Mouse (Mus musculus) hindbrain, embryonic 16.5 days (tissue): Measurements from ENCODE around the gene Tnnc1. TPM values are rescaled to one million over a fixed set of nuclear protein-coding genes. Genes with fewer than 3 reads are reported as not detected.

Experiments used
- ATAC-seq: fragments of 200-750 bp; cut with Nextera tagmentation; 2 replicates; pipeline ENCODE4 v1.8.0; 2017; ENCODE audit warnings: moderate TSS enrichment, moderate library complexity
- H3K27ac ChIP-seq: fragments of 300-500 bp; sonication (generic); 2 replicates; pipeline ENCODE4 v1.5.1; 2014; ENCODE audit warnings: low read depth, mild to moderate bottlenecking, control low read depth, low read length, moderate library complexity
- H3K27me3 ChIP-seq: fragments of 300-500 bp; sonication (generic); replicated peaks from 2 replicates; pipeline ENCODE4 v1.6.1; 2014; ENCODE audit warnings: low read length; ENCODE audit not compliant: control insufficient read depth, insufficient read depth
- H3K36me3 ChIP-seq: fragments of 300-500 bp; sonication (generic); 2 replicates; pipeline ENCODE4 v1.6.1; 2014; ENCODE audit warnings: mild to moderate bottlenecking, low read length, moderate library complexity, mixed read lengths; ENCODE audit not compliant: control insufficient read depth, insufficient read depth
- H3K4me1 ChIP-seq: fragments of 300-500 bp; sonication (generic); 2 replicates; pipeline ENCODE4 v1.6.1; 2014; ENCODE audit warnings: low read depth, low read length; ENCODE audit not compliant: control insufficient read depth, insufficient read depth
- H3K4me2 ChIP-seq: fragments of 300-500 bp; sonication (generic); 2 replicates; pipeline ENCODE4 v1.6.1; 2014; ENCODE audit warnings: mild to moderate bottlenecking, low read length, control low read depth, moderate library complexity
- H3K4me3 ChIP-seq: fragments of 300-500 bp; sonication (generic); 2 replicates; pipeline ENCODE4 v1.5.1; 2014; ENCODE audit warnings: mild to moderate bottlenecking, low read length, control low read depth, moderate library complexity
- H3K9ac ChIP-seq: fragments of 300-500 bp; sonication (generic); 2 replicates; pipeline ENCODE4 v1.6.1; 2014; ENCODE audit warnings: low read depth, mild to moderate bottlenecking, control low read depth, low read length, moderate library complexity
- H3K9me3 ChIP-seq: fragments of 300-500 bp; sonication (generic); 2 replicates; pipeline ENCODE4 v1.6.1; 2014; ENCODE audit warnings: mild to moderate bottlenecking, low read length, moderate library complexity; ENCODE audit not compliant: control insufficient read depth
- WGBS: fragments of 180-500 bp; shearing (Covaris S2); extraction: QIAGEN DNeasy Blood & Tissue Kit; methylation state at CpG from one replicate; pipeline ENCODE4 v1.1.7; 2014; 5-methylcytosine and 5-hydroxymethylcytosine counted together
- polyA plus RNA-seq: library from polyadenylated mRNA; unstranded; fragments of >200 nt; fragmentation: Nextera tagmentation; extraction: Ambion mirVana; gene quantifications from 2 replicates; pipeline ENCODE4 v1.2.1, GENCODE M21; 2015

Gene Tnnc1
- polyA plus RNA-seq, 1 experiment from 2014 or later: 2.3 TPM

GRCm38 (mm10) chr14:31193791-31194190, 14.3 kb upstream of the Tnnc1 start:
- Histone ChIP-seq H3K27me3 (no peaks in the 10 kb centered on the region), H3K4me3 (no peak overlapping the region), H3K36me3 (peaks cover 50% of the 10 kb centered on the region), H3K4me1 (peaks cover 8% of the 10 kb centered on the region; the same call in 1 of the 2 replicates), H3K27ac (no peak overlapping the region), H3K9me3 (no peaks in the 10 kb centered on the region), H3K9ac (no peak overlapping the region), H3K4me2 (no peak overlapping the region)
- no peak for ATAC-seq
- WGBS: 82% methylated on average over 7 of the region's 7 CpGs

GRCm38 (mm10) chr14:31194441-31194840, 13.7 kb upstream of the Tnnc1 start:
- no peak overlapping the region for H3K9ac ChIP-seq

GRCm38 (mm10) chr14:31194891-31195513, 13.1 kb upstream of the Tnnc1 start:
- 73% methylated on average over 14 of the region's 14 CpGs for WGBS
- Histone ChIP-seq H3K9ac (no peak overlapping the region), H3K27ac (no peak overlapping the region), H3K9me3 (no peaks in the 10 kb centered on the region), H3K4me3 (no peak overlapping the region), H3K4me1 (peaks cover 8% of the 10 kb centered on the region; the same call in 1 of the 2 replicates), H3K4me2 (no peak overlapping the region), H3K27me3 (no peaks in the 10 kb centered on the region), H3K36me3 (peaks cover 47% of the 10 kb centered on the region)
- no peak for ATAC-seq

More at GRCm38 (mm10) chr14:31194441-31194840, 13.7 kb upstream of the Tnnc1 start:
- Histone ChIP-seq H3K4me1 (peaks cover 8% of the 10 kb centered on the region; the same call in 1 of the 2 replicates), H3K4me3 (no peak overlapping the region), H3K27me3 (no peaks in the 10 kb centered on the region), H3K36me3 (peaks cover 46% of the 10 kb centered on the region), H3K9me3 (no peaks in the 10 kb centered on the region), H3K27ac (no peak overlapping the region), H3K4me2 (no peak overlapping the region)
- WGBS: 96% methylated on average over 2 of the region's 2 CpGs
- no peak for ATAC-seq

GRCm38 (mm10) chr14:31195521-31195920, 12.6 kb upstream of the Tnnc1 start:
- no peaks in the 10 kb centered on the region for H3K27me3 ChIP-seq
- ATAC-seq: no peak
- no peak overlapping the region for H3K9ac ChIP-seq
- H3K4me1 ChIP-seq: peaks cover 8% of the 10 kb centered on the region; the same call in 1 of the 2 replicates
- WGBS: 99% methylated on average over 4 of the region's 4 CpGs
- H3K4me2 ChIP-seq: no peak overlapping the region
- no peak overlapping the region for H3K4me3 ChIP-seq
- no peaks in the 10 kb centered on the region for H3K9me3 ChIP-seq
- no peak overlapping the region for H3K27ac ChIP-seq
- H3K36me3 ChIP-seq: peaks cover 47% of the 10 kb centered on the region

- H3K9me3 ChIP-seq: no peaks in the 10 kb centered on the region
- peaks cover 8% of the 10 kb centered on the region; the same call in 1 of the 2 replicates for H3K4me1 ChIP-seq
- peak; percentile 41; the same call in 1 of the 2 replicates for ATAC-seq
- H3K36me3 ChIP-seq: peaks cover 45% of the 10 kb centered on the region
- no peaks in the 10 kb centered on the region for H3K27me3 ChIP-seq
- H3K9ac ChIP-seq: no peak overlapping the region
- no peak overlapping the region for H3K4me3 ChIP-seq
- H3K4me2 ChIP-seq: no peak overlapping the region
- no peak overlapping the region for H3K27ac ChIP-seq
These were observed 12.1 kb upstream of the Tnnc1 start for GRCm38 (mm10) chr14:31195968-31196367.

GRCm38 (mm10) chr14:31197547-31198516, 10.3 kb upstream of the Tnnc1 start:
- H3K27me3 ChIP-seq: no peaks in the 10 kb centered on the region
- H3K27ac ChIP-seq: no peak overlapping the region
- H3K4me3 ChIP-seq: no peak overlapping the region
- peaks cover 8% of the 10 kb centered on the region; the same call in 1 of the 2 replicates for H3K4me1 ChIP-seq
- ATAC-seq: 0 out of 2 replicates have a peak, but pooled peaks have one; percentile 28
- H3K9ac ChIP-seq: no peak overlapping the region
- H3K4me2 ChIP-seq: no peak overlapping the region
- no peaks in the 10 kb centered on the region for H3K9me3 ChIP-seq
- WGBS: 56% methylated on average over 16 of the region's 16 CpGs
- peaks cover 49% of the 10 kb centered on the region for H3K36me3 ChIP-seq

- H3K36me3 ChIP-seq: peaks cover 49% of the 10 kb centered on the region
These were observed 8.5 kb upstream of the Tnnc1 start for GRCm38 (mm10) chr14:31199599-31199998.

GRCm38 (mm10) chr14:31200038-31200437, 8.1 kb upstream of the Tnnc1 start:
- Histone ChIP-seq H3K4me3 (no peak overlapping the region), H3K4me2 (no peak overlapping the region), H3K9ac (no peak overlapping the region), H3K27me3 (no peaks in the 10 kb centered on the region), H3K9me3 (no peaks in the 10 kb centered on the region), H3K27ac (no peak overlapping the region), H3K4me1 (peaks cover 13% of the 10 kb centered on the region), H3K36me3 (peaks cover 47% of the 10 kb centered on the region)
- ATAC-seq: no peak
- 82% methylated on average over 3 of the region's 3 CpGs for WGBS

More at GRCm38 (mm10) chr14:31199599-31199998, 8.5 kb upstream of the Tnnc1 start:
- no peak overlapping the region for H3K4me2 ChIP-seq
- no peak overlapping the region for H3K27ac ChIP-seq
- no peaks in the 10 kb centered on the region for H3K27me3 ChIP-seq
- H3K9me3 ChIP-seq: no peaks in the 10 kb centered on the region
- no peak overlapping the region for H3K9ac ChIP-seq
- peaks cover 12% of the 10 kb centered on the region for H3K4me1 ChIP-seq
- H3K4me3 ChIP-seq: no peak overlapping the region
- 95% methylated on average over 7 of the region's 7 CpGs for WGBS
- ATAC-seq: no peak

GRCm38 (mm10) chr14:31204844-31205243, 3.3 kb upstream of the Tnnc1 start:
- 77% methylated on average over 4 of the region's 4 CpGs for WGBS
- Histone ChIP-seq H3K4me3 (peak overlapping the region; percentile 72), H3K27ac (no peak overlapping the region), H3K4me1 (peaks cover 20% of the 10 kb centered on the region), H3K27me3 (no peaks in the 10 kb centered on the region), H3K9me3 (no peaks in the 10 kb centered on the region), H3K36me3 (peaks cover 31% of the 10 kb centered on the region), H3K4me2 (peak overlapping the region; percentile 99), H3K9ac (peak overlapping the region; percentile 95)
- no peak for ATAC-seq
